Mouse (Mus musculus): ENCODE measurements around the gene Klhl2.

DNA sequence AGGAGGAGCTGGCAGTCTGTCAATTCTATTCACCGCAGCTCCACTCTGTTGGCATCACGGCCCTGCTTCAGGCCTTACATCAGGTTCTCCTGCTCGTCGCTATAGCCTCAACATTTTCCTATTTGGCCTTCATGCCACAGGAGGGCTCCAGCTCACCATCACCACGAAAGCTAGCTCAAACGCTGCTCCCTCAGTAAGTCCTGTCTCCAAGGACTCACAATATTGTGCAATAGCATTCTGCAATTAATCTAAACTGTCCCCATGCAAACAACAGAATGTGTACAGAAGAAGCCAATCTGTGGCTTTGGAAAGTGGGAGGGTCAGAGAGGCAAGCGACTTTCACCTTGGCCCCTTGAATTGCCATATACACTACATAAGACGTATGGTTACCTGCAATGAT, 88.4 kb downstream of the Klhl2 start:
- TF ChIP-seq POLR2A (IDR thresholded peaks at IDR 0.05; ENCODE audit: insufficient read length, low read depth) (no peak), TCF12 (IDR thresholded peaks at IDR 0.05; ENCODE audit: insufficient read depth, poor library complexity, severe bottlenecking) (no peak), E2F4 (IDR thresholded peaks at IDR 0.05; ENCODE audit: insufficient read depth) (no peak), POLR2AphosphoS2 (IDR thresholded peaks at IDR 0.05; ENCODE audit: insufficient read length, low read depth) (no peak), MYOG (IDR thresholded peaks at IDR 0.05; ENCODE audit: control insufficient read depth in 1 of 3, insufficient read depth in 1 of 3, insufficient read length in 2 of 3, low read depth in 2 of 3) (no peak), MAX (IDR thresholded peaks at IDR 0.05; ENCODE audit: low read depth) (no peak)
